Mouse (Mus musculus): ENCODE results near the gene Rab3ip. TPM values are rescaled to one million over a fixed set of nuclear protein-coding genes. Genes with fewer than 3 reads are reported as not detected.

Rab3ip gene
- polyA plus RNA-seq, 1 experiment from 2014 or later = 42.6 TPM

- WGBS = 93% methylated on average over 9 of the region's 9 CpGs
Observed at GRCm38 (mm10) chr10:116978841-116979240, 28.3 kb upstream of the Rab3ip start.

GRCm38 (mm10) chr10:116977858-116978257, 27.3 kb upstream of the Rab3ip start:
- Histone ChIP-seq H3K9me3 (no peaks in the 10 kb centered on the region), H3K36me3 (replicated peaks) (no peaks in the 10 kb centered on the region), H3K9ac (no peak overlapping the region), H3K27me3 (no peaks in the 10 kb centered on the region), H3K4me3 (replicated peaks) (no peak overlapping the region), H3K27ac (no peak overlapping the region), H3K4me1 (no peaks in the 10 kb centered on the region), H3K4me2 (no peak overlapping the region)
- 92% methylated on average over 2 of the region's 2 CpGs for WGBS
- no peak for ATAC-seq (ENCODE audit: low FRiP score)

More at GRCm38 (mm10) chr10:116978841-116979240, 28.3 kb upstream of the Rab3ip start:
- Histone ChIP-seq H3K4me1 (no peaks in the 10 kb centered on the region), H3K9ac (no peak overlapping the region), H3K4me3 (replicated peaks) (no peak overlapping the region), H3K27me3 (no peaks in the 10 kb centered on the region), H3K9me3 (no peaks in the 10 kb centered on the region), H3K27ac (no peak overlapping the region), H3K36me3 (replicated peaks) (no peaks in the 10 kb centered on the region), H3K4me2 (no peak overlapping the region)
- ATAC-seq (ENCODE audit: low FRiP score) = no peak

GRCm38 (mm10) chr10:116977455-116977854, 26.9 kb upstream of the Rab3ip start:
- no peaks in the 10 kb centered on the region for H3K9me3 ChIP-seq
- no peaks in the 10 kb centered on the region for H3K27me3 ChIP-seq
- H3K4me1 ChIP-seq = no peaks in the 10 kb centered on the region
- no peak overlapping the region for H3K9ac ChIP-seq
- no peak overlapping the region for H3K4me3 ChIP-seq (replicated peaks)
- H3K4me2 ChIP-seq = no peak overlapping the region
- ATAC-seq (ENCODE audit: low FRiP score) = no peak
- no peak overlapping the region for H3K27ac ChIP-seq
- no peaks in the 10 kb centered on the region for H3K36me3 ChIP-seq (replicated peaks)
- WGBS = 82% methylated on average over 4 of the region's 4 CpGs

- H3K27ac ChIP-seq = no peak within 1 kb of the TSS
- ATAC-seq (ENCODE audit: low FRiP score) = no peak
- no peaks in the 10 kb centered on the region for H3K9me3 ChIP-seq
- H3K27me3 ChIP-seq = no peaks in the 10 kb centered on the region
- no peak within 1 kb of the TSS for H3K4me3 ChIP-seq (replicated peaks)
- no peaks in the 10 kb centered on the region for H3K4me1 ChIP-seq
- 96% methylated on average over 6 of the region's 6 CpGs for WGBS
- H3K4me2 ChIP-seq = no peak within 1 kb of the TSS
- H3K9ac ChIP-seq = no peak within 1 kb of the TSS
- no peaks in the 10 kb centered on the region for H3K36me3 ChIP-seq (replicated peaks)
Observed at GRCm38 (mm10) chr10:116972509-116972908, 21.9 kb upstream of the Rab3ip start, which contains the start of gene Gm10271. Gene Gm10271 (minus strand): TSS chr10:116972609.

- H3K27me3 ChIP-seq = no peaks in the 10 kb centered on the region
- no peak overlapping the region for H3K4me3 ChIP-seq (replicated peaks)
- H3K4me1 ChIP-seq = no peaks in the 10 kb centered on the region
- 82% methylated on average over 4 of the region's 4 CpGs for WGBS
- H3K9ac ChIP-seq = no peak overlapping the region
- no peaks in the 10 kb centered on the region for H3K9me3 ChIP-seq
- H3K4me2 ChIP-seq = no peak overlapping the region
- no peaks in the 10 kb centered on the region for H3K36me3 ChIP-seq (replicated peaks)
- ATAC-seq (ENCODE audit: low FRiP score) = no peak
- no peak overlapping the region for H3K27ac ChIP-seq
Observed at GRCm38 (mm10) chr10:116968741-116969140, 18.2 kb upstream of the Rab3ip start.

- Histone ChIP-seq H3K27me3 (no peaks in the 10 kb centered on the region), H3K27ac (no peak overlapping the region), H3K9ac (no peak overlapping the region), H3K36me3 (replicated peaks) (no peaks in the 10 kb centered on the region), H3K4me1 (no peaks in the 10 kb centered on the region), H3K4me3 (replicated peaks) (no peak overlapping the region), H3K4me2 (no peak overlapping the region), H3K9me3 (no peaks in the 10 kb centered on the region)
- WGBS = 85% methylated on average over 6 of the region's 6 CpGs
- ATAC-seq (ENCODE audit: low FRiP score) = no peak
Observed at GRCm38 (mm10) chr10:116966065-116966464, 15.5 kb upstream of the Rab3ip start.

GRCm38 (mm10) chr10:116965297-116965696, 14.7 kb upstream of the Rab3ip start:
- no peaks in the 10 kb centered on the region for H3K27me3 ChIP-seq
- H3K4me3 ChIP-seq (replicated peaks) = no peak overlapping the region
- H3K9me3 ChIP-seq = no peaks in the 10 kb centered on the region
- H3K27ac ChIP-seq = no peak overlapping the region
- no peaks in the 10 kb centered on the region for H3K36me3 ChIP-seq (replicated peaks)
- WGBS = 76% methylated on average over 5 of the region's 5 CpGs
- H3K9ac ChIP-seq = no peak overlapping the region
- no peaks in the 10 kb centered on the region for H3K4me1 ChIP-seq
- ATAC-seq (ENCODE audit: low FRiP score) = no peak
- H3K4me2 ChIP-seq = no peak overlapping the region

- Histone ChIP-seq H3K4me3 (replicated peaks) (no peak overlapping the region), H3K4me2 (no peak overlapping the region), H3K27ac (no peak overlapping the region), H3K9ac (no peak overlapping the region), H3K36me3 (replicated peaks) (no peaks in the 10 kb centered on the region), H3K9me3 (no peaks in the 10 kb centered on the region), H3K27me3 (no peaks in the 10 kb centered on the region), H3K4me1 (no peaks in the 10 kb centered on the region)
- WGBS = 87% methylated on average over 4 of the region's 4 CpGs
- no peak for ATAC-seq (ENCODE audit: low FRiP score)
Observed at GRCm38 (mm10) chr10:116964571-116964970, 14.0 kb upstream of the Rab3ip start.

GRCm38 (mm10) chr10:116964084-116964483, 13.5 kb upstream of the Rab3ip start:
- no peak overlapping the region for H3K4me3 ChIP-seq (replicated peaks)
- H3K4me1 ChIP-seq = no peaks in the 10 kb centered on the region
- ATAC-seq (ENCODE audit: low FRiP score) = no peak
- H3K4me2 ChIP-seq = no peak overlapping the region
- WGBS = 86% methylated on average over 11 of the region's 11 CpGs
- H3K9me3 ChIP-seq = no peaks in the 10 kb centered on the region
- no peaks in the 10 kb centered on the region for H3K27me3 ChIP-seq
- no peak overlapping the region for H3K9ac ChIP-seq
- H3K36me3 ChIP-seq (replicated peaks) = no peaks in the 10 kb centered on the region
- no peak overlapping the region for H3K27ac ChIP-seq

- H3K4me1 ChIP-seq = no peaks in the 10 kb centered on the region
- H3K4me2 ChIP-seq = no peak overlapping the region
- 54% methylated on average over 17 of the region's 17 CpGs for WGBS
- ATAC-seq (ENCODE audit: low FRiP score) = no peak
- no peak overlapping the region for H3K9ac ChIP-seq
- no peak overlapping the region for H3K4me3 ChIP-seq (replicated peaks)
- H3K27ac ChIP-seq = no peak overlapping the region
- H3K27me3 ChIP-seq = no peaks in the 10 kb centered on the region
- no peaks in the 10 kb centered on the region for H3K9me3 ChIP-seq
- H3K36me3 ChIP-seq (replicated peaks) = no peaks in the 10 kb centered on the region
Observed at GRCm38 (mm10) chr10:116962803-116963202, 12.2 kb upstream of the Rab3ip start.

- H3K27ac ChIP-seq = no peak overlapping the region
- no peaks in the 10 kb centered on the region for H3K36me3 ChIP-seq (replicated peaks)
- ATAC-seq (ENCODE audit: low FRiP score) = no peak
- no peak overlapping the region for H3K4me3 ChIP-seq (replicated peaks)
- 84% methylated on average over 14 of the region's 14 CpGs for whole genome bisulfite sequencing
- H3K4me2 ChIP-seq = no peak overlapping the region
- H3K4me1 ChIP-seq = no peaks in the 10 kb centered on the region
- H3K9ac ChIP-seq = no peak overlapping the region
- no peaks in the 10 kb centered on the region for H3K9me3 ChIP-seq
- no peaks in the 10 kb centered on the region for H3K27me3 ChIP-seq
Observed at GRCm38 (mm10) chr10:116962152-116962551, 11.6 kb upstream of the Rab3ip start.

GRCm38 (mm10) chr10:116957867-116958551, 7.4 kb upstream of the Rab3ip start:
- ATAC-seq (ENCODE audit: low FRiP score) = no peak
- H3K9ac ChIP-seq = no peak overlapping the region
- H3K27ac ChIP-seq = no peak overlapping the region
- no peak overlapping the region for H3K4me3 ChIP-seq (replicated peaks)
- no peaks in the 10 kb centered on the region for H3K36me3 ChIP-seq (replicated peaks)
- H3K4me2 ChIP-seq = no peak overlapping the region
- no peaks in the 10 kb centered on the region for H3K9me3 ChIP-seq
- no peaks in the 10 kb centered on the region for H3K27me3 ChIP-seq
- H3K4me1 ChIP-seq = no peaks in the 10 kb centered on the region
- WGBS = 57% methylated on average over 5 of the region's 5 CpGs

- H3K9ac ChIP-seq = no peak overlapping the region
- no peak for ATAC-seq (ENCODE audit: low FRiP score)
- H3K27me3 ChIP-seq = no peaks in the 10 kb centered on the region
- H3K36me3 ChIP-seq (replicated peaks) = no peaks in the 10 kb centered on the region
- no peaks in the 10 kb centered on the region for H3K9me3 ChIP-seq
- H3K4me2 ChIP-seq = no peak overlapping the region
- WGBS = 87% methylated on average over 11 of the region's 11 CpGs
- no peak overlapping the region for H3K4me3 ChIP-seq (replicated peaks)
- H3K27ac ChIP-seq = no peak overlapping the region
- H3K4me1 ChIP-seq = no peaks in the 10 kb centered on the region
Observed at GRCm38 (mm10) chr10:116956483-116957158, 6.1 kb upstream of the Rab3ip start.

Data from forebrain, embryonic 12.5 days (tissue).